Mouse (Mus musculus): Measurements from ENCODE around the gene Bcar3.

Bcar3 gene

GRCm38 (mm10) chr3:122483066-122483782, 189.3 kb downstream of the Bcar3 start:
- peak; percentile 34 for DNase-seq (ENCODE audit: low read depth)

- no peak for DNase-seq (ENCODE audit: low read depth)
These were observed 189.8 kb downstream of the Bcar3 start for GRCm38 (mm10) chr3:122483783-122484130.

- DNase-seq (ENCODE audit: low read depth): no peak
These were observed 190.4 kb downstream of the Bcar3 start for GRCm38 (mm10) chr3:122484301-122484700.

- DNase-seq (ENCODE audit: low read depth): no peak
These were observed 191.8 kb downstream of the Bcar3 start for GRCm38 (mm10) chr3:122485699-122486098.

- DNase-seq (ENCODE audit: low read depth): no peak
These were observed 192.3 kb downstream of the Bcar3 start for GRCm38 (mm10) chr3:122486193-122486592.

- peak; percentile 82 for DNase-seq (ENCODE audit: low read depth)
These were observed 194.3 kb downstream of the Bcar3 start for GRCm38 (mm10) chr3:122488051-122488754.

GRCm38 (mm10) chr3:122490574-122490973, 196.6 kb downstream of the Bcar3 start:
- no peak for DNase-seq (ENCODE audit: low read depth)

- no peak for DNase-seq (ENCODE audit: low read depth)
These were observed 198.1 kb downstream of the Bcar3 start for GRCm38 (mm10) chr3:122492006-122492405.

GRCm38 (mm10) chr3:122492872-122493615, 199.1 kb downstream of the Bcar3 start:
- no peak for DNase-seq (ENCODE audit: low read depth)

GRCm38 (mm10) chr3:122494764-122495163, 200.8 kb downstream of the Bcar3 start:
- DNase-seq (ENCODE audit: low read depth): peak; percentile 40

GRCm38 (mm10) chr3:122497871-122498270, 203.9 kb downstream of the Bcar3 start:
- no peak for DNase-seq (ENCODE audit: low read depth)

GRCm38 (mm10) chr3:122498528-122498927, 204.6 kb downstream of the Bcar3 start:
- peak; percentile 79 for DNase-seq (ENCODE audit: low read depth)

GRCm38 (mm10) chr3:122499647-122500046, 205.7 kb downstream of the Bcar3 start:
- peak; percentile 34 for DNase-seq (ENCODE audit: low read depth)

GRCm38 (mm10) chr3:122500929-122501328, 207.0 kb downstream of the Bcar3 start:
- DNase-seq (ENCODE audit: low read depth): no peak

- DNase-seq (ENCODE audit: low read depth): no peak
These were observed 212.5 kb downstream of the Bcar3 start for GRCm38 (mm10) chr3:122506343-122506916.

GRCm38 (mm10) chr3:122507826-122508225, 213.9 kb downstream of the Bcar3 start:
- no peak for DNase-seq (ENCODE audit: low read depth)

- DNase-seq (ENCODE audit: low read depth): peak; percentile 91
These were observed 215.1 kb downstream of the Bcar3 start for GRCm38 (mm10) chr3:122509084-122509483.

- DNase-seq (ENCODE audit: low read depth): peak; percentile 86
These were observed 215.8 kb downstream of the Bcar3 start for GRCm38 (mm10) chr3:122509534-122510239.

GRCm38 (mm10) chr3:122510240-122510750, 216.4 kb downstream of the Bcar3 start:
- no peak for DNase-seq (ENCODE audit: low read depth)

GRCm38 (mm10) chr3:122510932-122511331, 217.0 kb downstream of the Bcar3 start:
- no peak for DNase-seq (ENCODE audit: low read depth)
